Mouse (Mus musculus): Measurements from ENCODE around the gene Slc5a5. TPM values are rescaled to one million over a fixed set of nuclear protein-coding genes. Genes with fewer than 3 reads are reported as not detected.
"Not testable (repeated sequence)": the region's sequence is repeated elsewhere in the genome, so short reads cannot be mapped to it uniquely, and the experiment has no call there.

The Slc5a5 gene
- total RNA-seq, 2 experiments from 2014 or later, result 0.17 TPM; not detected in 1

DNA sequence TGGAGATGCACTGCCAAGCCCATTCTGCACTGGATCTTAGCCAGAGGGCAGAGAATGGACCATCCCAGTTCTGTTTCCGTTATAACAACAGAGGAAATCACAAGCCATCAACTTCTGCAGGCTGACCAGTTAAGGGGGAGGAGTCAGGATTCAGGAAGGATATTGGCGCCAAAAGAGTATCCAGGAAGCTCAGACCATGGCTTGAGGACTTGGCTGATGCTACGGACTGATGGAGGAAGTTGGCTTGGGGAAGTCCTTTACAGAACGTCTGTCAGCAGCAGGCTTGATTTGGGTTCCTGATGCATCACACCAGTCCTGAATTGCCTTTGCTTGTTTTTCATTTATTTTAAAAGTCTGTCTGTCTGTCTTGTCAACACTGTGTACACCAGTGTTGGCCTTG, 12.0 kb upstream of the Slc5a5 start:
- no peak for ATAC-seq (replicated peaks; ENCODE audit: low FRiP score, poor library complexity, severe bottlenecking)

DNA sequence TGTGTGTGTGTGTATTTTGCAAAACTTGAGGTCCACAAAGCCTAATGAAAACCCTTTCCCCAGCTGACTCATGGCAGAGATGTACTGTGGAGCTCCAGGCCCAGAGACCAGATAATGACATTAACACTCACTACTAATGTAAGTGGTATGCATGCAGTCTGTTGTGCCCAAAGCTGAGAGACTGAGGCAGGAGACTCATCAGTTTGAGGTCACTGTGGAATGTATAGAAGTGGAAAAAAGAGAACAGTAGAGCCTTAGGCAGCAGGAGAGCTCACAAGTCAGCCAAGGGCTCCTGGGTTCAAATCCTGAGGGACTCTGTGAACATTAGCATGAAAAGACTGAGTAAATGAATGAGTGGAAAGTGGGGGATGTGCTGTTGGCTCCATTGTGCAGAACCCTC, 11.0 kb upstream of the Slc5a5 start:
- no peak for ATAC-seq (replicated peaks; ENCODE audit: low FRiP score, poor library complexity, severe bottlenecking)

DNA sequence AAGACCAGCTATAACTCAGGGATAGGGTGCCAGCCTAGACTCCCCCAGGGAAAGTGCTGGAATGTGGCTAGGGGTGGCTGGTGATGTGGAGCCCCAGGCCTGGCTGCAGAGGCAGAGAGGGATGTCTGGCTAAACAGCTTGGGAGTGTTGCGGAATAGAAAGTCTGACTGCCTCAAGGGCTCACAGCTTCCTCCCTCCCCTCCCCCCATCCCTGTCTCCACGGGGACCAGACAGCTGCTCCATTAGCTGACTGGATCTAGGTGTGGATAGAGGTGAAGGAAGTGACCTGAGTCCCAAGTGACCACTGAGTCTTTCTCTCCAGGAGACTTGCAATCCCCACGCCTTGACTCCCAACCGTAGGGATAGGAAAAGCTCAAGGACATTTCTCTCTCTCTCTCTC, 10.6 kb upstream of the Slc5a5 start:
- ATAC-seq (replicated peaks; ENCODE audit: low FRiP score, poor library complexity, severe bottlenecking), result no peak

DNA sequence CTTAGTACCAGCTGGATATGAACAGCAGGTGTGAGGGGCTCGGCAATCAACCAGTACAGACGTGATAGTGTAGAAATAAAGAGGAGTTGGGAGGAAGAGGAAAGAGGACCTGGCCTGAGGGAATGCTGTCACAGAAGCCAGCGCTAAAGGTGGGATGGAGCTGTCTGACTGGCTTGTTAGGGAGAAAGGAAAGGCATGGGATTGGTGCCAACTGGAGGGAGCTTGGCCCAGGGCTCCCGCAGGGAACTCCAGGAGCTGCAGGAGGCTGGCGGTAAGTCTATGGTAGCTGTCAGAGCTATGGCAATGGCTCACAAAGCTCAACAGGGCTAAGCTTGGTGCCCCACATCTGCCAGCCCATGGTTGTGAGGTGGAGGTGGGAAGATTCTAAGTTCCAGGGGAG, 9.7 kb upstream of the Slc5a5 start:
- ATAC-seq (replicated peaks; ENCODE audit: low FRiP score, poor library complexity, severe bottlenecking), result no peak

DNA sequence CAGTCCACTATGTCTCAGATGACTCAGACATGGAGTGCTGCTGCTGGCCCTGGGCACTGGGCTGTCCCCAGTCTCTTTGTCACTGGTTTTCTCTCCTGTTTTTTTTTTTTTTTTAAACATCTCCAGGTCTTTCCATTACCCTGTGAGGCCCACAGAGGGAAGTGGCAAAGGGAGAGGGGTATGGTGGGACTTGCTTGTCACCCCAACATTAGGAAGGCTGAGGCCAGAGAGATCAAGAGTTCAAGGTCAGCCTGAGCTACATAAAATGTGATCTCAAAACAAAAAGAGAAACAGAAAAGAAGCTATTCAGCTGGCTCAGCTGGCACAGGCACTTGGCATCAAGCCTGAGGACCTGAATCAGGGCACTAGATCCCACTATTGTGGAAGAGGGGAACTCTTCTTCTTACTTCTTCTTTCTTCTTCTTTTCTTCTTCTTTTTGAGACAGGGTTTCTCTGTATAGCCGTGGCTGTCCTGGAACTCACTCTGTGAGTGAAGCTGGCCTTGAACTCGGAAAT, 8.4 kb upstream of the Slc5a5 start:
- ATAC-seq (replicated peaks; ENCODE audit: low FRiP score, poor library complexity, severe bottlenecking), result no peak

DNA sequence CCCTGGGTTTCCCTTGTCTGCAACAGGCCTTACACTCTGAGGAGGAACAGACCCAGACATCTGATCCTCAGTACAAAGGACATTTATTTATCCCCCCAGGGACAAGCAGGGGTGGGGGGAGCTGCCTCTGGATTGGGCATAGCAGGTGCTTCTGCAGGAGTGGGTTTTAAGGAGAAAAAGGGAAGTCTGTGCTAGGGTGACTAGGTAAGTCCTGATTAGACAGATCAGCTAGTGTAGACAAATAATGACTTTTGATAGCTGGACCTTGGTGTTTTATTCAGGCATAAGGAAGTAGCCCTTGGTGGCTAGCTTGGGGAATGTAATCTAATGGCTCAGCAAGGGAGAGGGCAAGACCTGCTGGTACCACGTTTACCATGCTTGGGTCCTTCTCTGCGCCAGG, 6.7 kb upstream of the Slc5a5 start:
- no peak for ATAC-seq (replicated peaks; ENCODE audit: low FRiP score, poor library complexity, severe bottlenecking)

DNA sequence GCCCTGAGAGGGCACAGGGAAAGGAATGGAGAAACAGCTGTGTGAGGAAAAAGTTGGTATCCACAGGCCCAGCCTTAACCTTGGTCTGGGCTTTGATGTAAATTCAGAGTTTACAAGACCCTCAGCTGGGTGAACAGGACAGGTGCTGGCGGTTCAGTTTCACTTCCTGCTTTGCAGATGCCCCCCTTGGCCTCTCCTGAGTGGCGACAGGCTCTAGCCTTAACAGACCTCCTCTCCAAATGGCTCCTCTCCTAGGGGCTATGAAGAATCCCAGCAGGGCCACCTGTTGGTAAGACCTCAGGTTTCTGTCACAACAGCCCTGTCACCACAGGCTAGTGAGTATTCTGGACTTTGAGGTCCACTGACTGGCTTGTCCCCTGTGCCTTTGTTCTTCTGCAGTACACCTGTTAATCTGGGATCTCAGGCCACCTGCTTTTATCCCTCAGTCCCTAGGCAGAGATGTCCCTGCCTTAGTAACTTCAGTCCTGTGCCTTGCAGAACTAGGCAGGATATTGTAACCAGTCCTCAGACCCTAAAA, 6.2 kb upstream of the Slc5a5 start:
- no peak for ATAC-seq (replicated peaks; ENCODE audit: low FRiP score, poor library complexity, severe bottlenecking)

DNA sequence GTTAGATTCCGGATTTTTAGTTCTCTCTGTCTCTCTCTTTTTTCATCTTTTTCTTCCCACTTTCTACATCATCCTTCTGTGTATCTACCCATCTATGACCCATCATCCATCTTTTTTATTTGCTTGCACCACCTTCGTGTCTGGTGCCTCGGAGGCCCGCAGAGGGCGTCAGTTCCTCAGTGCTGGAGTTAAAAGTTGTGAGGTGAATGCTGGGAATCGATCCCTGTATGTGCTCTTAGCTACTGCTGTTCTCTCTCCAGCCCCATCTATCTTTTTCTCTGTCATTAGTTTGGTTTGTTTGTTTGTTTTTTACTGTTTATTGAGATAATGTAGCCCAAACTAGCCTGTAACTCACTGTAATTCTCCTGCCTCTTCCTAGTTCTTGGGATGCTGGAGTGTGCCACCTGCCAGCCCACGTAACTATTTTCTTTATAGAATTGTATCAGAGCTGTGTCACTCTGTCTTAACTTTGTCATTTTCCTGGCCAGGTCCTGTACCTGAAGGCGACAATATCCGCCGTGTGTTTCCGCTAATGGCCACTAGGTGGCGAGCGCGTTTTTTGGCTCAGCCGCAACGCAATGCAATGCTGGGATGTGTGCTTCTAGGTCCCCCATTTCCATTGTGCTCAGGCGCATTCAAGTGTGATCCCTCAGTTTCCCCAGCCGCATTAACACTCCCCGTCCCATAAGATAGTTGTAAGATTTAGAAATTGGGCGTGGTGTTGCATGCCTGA, 5.3 kb upstream of the Slc5a5 start:
- ATAC-seq (replicated peaks; ENCODE audit: low FRiP score, poor library complexity, severe bottlenecking), result peak; percentile 68

DNA sequence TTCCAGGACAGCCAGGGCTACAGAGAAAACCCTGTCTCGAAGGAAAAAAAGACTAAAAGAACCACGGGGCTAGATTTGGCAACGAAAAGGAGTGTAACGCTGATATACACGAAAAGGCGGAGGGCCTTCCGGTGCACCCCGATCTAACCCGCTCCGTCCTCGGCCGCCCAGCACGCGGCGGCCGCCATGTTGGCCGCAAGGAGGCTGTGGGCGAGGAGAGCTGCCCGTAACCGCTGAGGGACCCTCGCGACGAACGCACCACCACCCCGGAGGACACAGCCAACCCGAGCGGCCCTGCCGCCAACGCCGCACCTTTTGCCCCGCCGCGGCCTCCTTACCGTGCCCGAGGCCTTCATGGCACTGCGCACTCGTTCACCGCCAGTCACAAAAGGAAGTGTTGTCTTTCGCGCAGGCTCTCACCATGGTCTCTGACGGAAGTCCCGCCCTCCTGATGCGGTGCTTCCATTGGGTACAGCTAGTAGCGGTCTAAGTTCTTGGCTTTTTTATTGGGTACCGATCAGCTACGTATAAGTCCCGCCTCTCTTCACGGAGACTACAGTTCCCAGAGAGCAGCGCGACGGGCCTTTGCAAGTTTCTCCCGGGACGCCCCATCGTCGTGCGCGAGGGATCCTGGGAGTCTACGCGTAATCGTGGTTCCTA, 4.6 kb upstream of the Slc5a5 start, which contains the start of gene Rpl18a:
Gene Rpl18a (minus strand): TSS at position 392 of the 660 bp plus-strand sequence.
- ATAC-seq (replicated peaks; ENCODE audit: low FRiP score, poor library complexity, severe bottlenecking), result peak; percentile 93

DNA sequence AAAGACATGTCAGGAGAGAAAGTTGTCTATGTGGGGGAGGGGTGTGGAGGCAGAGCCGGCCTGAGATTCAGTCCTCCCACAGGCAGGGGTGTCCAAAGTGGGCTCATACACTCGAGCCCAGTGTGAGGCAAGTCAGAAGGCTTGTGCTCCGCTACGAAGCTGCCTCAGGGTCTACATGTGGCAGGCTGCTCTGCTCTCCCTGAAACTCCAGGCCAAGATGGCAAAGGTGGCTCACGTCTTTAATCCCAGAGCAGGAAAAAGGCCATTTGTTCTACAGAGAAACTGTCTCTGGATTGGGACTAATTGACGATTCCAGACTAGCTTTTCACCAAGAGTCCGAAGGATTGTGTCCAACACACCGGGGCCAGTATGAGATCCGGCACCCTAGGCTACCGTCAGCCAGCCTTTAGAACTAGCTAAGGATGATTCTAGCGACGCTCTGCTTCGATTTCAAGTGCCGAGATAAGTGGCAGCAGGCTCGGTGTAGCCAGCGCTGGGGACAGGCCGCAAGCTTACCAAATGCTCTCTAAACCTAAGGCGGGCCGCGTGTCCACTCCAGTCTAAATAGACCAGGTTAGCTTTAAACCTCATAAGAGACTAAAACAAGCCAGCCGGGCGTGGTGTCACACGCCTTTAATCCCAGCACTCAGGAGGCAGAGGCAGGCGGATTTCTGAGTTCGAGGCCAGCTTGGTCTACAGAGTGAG, 3.9 kb upstream of the Slc5a5 start:
- ATAC-seq (replicated peaks; ENCODE audit: low FRiP score, poor library complexity, severe bottlenecking), result no peak

DNA sequence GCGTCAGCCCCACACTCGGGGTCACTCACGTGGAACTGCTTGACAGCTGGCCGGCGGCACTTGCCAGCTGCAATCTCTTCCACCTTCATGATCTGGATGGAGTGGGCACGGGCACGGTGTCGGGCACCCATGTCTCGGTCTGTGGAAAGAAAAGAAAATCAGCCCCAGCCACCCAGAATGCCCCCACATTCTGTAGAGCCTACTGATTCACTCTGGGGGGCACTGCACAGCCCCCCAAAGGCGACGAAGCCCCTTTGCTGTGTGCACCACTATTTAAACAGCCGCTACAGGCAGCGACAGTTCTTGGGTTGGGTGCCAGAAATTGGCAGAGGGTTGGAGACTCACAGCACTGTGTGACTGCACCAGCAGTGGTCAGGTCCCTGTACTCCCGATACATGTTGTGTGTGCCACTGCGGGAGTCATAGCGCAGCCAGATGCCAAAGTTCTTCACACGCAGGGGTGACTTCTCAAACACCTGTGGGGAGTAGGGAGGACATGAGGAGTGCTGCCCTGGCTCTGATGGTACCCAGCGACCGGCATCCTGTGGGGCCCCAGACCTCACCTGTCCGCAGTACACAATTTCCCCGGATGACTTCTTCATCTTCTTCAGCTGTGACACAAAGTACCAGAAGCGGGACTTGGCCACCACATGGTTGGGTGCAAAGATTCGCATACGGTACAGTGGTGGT, 3.2 kb upstream of the Slc5a5 start:
- ATAC-seq (replicated peaks; ENCODE audit: low FRiP score, poor library complexity, severe bottlenecking), result not testable (repeated sequence)

DNA sequence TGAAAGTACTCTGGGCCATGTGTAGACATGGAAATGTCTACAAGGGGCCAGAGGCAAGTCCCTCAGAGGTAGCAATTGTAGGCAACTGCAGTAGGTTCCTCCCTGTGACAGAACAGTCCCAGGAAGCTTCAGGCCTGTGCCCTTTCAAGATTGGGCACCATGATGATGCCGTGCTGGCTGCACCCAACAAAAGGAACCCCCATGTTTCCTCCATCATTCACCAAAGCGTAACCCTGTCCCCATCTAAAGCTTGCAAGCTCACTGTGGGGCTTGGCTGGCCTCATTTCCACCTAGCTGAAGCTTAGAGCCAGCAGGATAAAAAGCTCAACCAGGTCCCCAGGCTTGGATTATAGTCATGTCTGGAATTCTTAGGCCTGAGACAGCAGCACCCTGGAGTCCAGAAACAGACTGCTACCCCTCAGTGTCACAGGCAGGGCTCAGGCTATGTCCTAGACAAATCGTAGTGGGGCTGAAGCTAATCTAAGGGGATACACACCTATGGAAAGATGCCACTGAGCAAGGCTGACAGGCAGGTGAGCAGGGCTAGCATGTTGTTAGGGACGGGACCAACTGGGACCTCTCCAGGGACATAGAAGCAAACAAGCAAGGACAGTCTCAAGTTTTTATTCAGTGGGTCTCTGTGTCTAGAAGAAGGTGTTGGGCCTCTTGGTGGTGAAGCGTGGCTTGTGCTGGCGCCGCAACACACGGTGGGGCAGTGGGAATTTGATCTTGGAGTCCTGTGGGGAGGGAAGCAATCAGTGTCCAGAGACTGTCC, 2.4 kb upstream of the Slc5a5 start:
- no peak for ATAC-seq (replicated peaks; ENCODE audit: low FRiP score, poor library complexity, severe bottlenecking)

DNA sequence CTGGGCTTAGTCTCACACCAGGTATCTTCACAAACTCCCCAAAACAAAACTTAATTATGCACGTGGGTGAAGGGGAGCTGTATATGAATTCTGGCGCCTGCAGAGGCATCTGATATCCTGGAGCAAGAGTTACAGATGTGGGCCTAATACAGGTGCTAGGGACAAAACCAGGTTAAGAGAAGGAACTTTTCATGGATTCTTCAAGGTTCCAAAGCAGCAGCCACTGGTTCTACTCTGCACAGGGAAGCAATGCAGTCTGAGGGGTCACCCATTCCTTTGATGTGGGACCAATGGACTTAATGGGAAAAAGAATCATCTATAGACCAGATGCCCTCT, 1.8 kb upstream of the Slc5a5 start:
- no peak for ATAC-seq (replicated peaks; ENCODE audit: low FRiP score, poor library complexity, severe bottlenecking)

DNA sequence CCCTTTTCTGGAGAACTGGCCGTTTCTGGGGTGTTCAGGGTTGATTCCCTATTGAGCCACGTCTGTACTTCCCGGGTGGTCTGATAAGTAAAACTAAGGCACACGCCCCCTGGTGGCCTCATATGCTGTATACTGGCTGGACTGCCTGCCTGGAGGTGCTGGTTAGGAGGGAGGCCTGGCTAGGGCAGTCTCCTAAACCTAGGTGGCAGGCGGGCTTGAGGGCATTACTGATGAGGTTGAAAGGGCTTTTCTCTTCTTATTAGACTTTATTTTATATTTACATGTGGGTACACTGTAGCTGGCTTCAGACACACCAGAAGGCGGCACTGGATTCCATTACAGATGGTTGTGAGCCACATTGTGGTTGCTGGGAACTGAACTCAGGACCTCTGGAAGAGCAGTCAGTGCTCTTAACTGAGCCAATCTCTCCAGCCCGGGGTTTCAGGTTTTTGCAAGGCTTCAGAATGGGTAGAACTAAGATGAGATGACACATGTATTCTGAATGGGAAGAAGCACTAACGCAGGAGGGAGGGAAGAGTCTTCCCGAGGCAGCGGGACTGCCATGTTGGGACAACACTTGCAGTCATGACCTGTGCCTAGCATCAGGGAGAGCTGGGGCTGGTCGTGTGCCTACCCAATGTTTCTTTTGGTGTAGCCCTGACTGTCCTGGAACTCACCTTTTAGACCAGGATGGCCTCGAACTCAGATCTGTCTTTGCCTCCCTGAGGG, 1.3 kb upstream of the Slc5a5 start:
- 0 out of 2 replicates have a peak, but pooled peaks have one; percentile 27 for ATAC-seq (replicated peaks; ENCODE audit: low FRiP score, poor library complexity, severe bottlenecking)

DNA sequence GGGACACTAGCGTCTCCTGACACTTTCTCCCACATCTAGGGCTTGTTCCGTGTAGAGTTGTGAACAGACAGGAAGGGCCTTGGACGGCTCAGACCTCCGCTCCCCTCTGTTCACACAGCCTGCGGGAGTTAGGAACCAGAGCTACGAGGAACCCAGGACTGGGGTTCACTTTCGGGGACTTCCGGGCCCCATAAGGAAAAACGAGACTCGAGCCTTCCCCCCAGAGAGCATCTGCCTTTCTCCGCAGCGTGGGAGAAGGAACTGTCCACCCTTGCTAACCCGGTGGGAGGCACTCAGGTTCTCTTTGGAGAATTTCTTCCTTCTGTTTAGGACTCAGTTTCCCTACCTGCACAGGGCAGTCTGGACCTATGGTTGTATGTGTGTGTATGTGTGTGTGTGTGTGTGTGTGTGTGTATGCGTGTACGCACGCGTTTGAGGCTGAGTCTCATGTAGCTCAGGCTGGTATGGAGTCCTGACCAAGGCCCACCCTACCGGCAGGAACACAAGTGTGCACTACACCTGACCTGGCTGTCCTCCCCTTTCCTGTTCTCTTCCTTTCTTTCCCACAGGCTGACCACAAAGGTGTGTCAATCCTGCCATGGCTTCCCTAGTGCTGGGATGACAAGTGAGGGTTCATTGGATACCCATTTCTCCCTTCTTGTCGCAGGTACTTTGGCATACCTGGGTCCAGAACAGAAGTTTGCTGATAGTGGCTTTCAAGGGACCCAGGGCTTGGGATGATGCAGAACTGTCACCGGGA, 519 bp upstream of the Slc5a5 start:
- no peak for ATAC-seq (replicated peaks; ENCODE audit: low FRiP score, poor library complexity, severe bottlenecking)

DNA sequence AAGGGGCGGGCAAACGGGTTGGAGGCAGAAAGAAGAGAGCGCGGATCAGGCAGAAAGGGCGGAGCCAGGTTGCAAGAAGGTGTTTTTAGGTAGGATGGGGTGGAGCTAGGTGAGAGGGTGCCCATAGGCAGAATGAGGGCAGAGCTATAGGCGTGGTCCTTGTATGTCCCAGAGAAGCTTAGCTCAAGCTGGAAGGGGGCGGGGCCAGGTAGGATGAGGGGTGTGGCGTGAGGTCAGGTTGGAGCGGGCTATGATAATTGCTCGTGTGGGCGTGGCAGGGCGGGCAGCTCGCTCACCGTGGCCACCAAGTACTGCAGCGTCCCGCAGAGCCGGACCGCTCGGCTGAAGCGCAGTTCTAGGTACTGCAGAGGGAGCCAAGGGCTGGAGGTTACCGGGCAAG, 1.2 kb downstream of the Slc5a5 start:
- ATAC-seq (replicated peaks; ENCODE audit: low FRiP score, poor library complexity, severe bottlenecking), result no peak

DNA sequence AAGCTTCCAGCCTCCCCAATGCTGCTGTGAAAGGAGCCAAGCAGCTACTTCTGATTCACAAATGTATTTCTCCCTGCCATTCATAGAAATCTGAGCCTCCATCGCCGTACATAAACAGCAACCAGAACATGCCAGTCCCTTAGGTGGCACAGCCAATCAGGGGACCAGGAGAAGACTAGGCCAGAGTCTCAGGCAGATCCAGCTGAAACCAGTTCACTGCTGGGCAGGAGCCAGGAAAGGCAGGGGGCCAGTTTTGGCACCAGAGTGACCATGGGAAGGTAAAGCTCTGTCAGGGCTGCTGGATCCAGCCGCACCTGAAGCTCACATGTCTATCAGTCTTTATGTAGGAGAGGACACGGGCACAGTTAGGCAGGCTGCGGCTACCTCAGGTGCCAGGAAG, 1.9 kb downstream of the Slc5a5 start:
- no peak for ATAC-seq (replicated peaks; ENCODE audit: low FRiP score, poor library complexity, severe bottlenecking)

DNA sequence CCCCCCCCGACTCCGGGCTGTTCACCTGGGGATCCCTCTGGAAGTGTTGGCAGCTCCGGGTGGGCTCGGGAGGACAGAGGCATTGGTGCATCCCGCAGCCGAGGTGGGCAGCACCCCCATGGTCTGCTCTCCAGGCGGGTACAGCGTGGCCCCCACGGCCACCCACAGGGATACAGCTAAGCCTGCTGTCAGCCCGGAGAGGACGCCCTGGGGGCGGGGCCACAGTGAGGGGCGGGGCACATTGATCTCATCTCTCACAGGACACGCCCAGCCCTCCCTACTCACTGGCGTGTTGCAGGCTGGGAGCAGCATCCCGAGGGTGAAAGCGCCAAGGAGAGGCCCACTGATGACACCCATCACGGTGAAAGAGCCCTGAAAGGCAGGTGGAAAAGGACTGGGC, 4.9 kb downstream of the Slc5a5 start:
- ATAC-seq (replicated peaks; ENCODE audit: low FRiP score, poor library complexity, severe bottlenecking), result 0 out of 2 replicates have a peak, but pooled peaks have one; percentile 43
